Mouse (Mus musculus) R1 (cell line): ENCODE data around the gene Rorc.
A peak's percentile ranks its signal among the peaks of the same experiment; 100 is the strongest.

Source experiments
- DNase-seq: peaks from one replicate; pipeline ENCODE4 v3.0.0-alpha.2; 2018; ENCODE audit warnings: low read depth, low spot score

The Rorc gene

GRCm38 (mm10) chr3:94372641-94373040 is at the start of gene Rorc:
Gene Rorc, plus strand, starts transcription at chr3:94372794.
- DNase-seq = no peak

GRCm38 (mm10) chr3:94328681-94329080 is 43.9 kb upstream of the Rorc start:
- DNase-seq = peak; percentile 37

GRCm38 (mm10) chr3:94334442-94334841 is 38.2 kb upstream of the Rorc start:
- no peak for DNase-seq

GRCm38 (mm10) chr3:94338522-94338921 is 34.1 kb upstream of the Rorc start:
- no peak for DNase-seq

- DNase-seq = no peak
These were observed 30.6 kb upstream of the Rorc start, which contains the start of gene Them5 for GRCm38 (mm10) chr3:94341959-94342422. Gene Them5, plus strand, starts transcription at chr3:94342099.

- no peak for DNase-seq
These were observed 30.0 kb upstream of the Rorc start for GRCm38 (mm10) chr3:94342552-94342951.

- no peak for DNase-seq
These were observed 28.4 kb upstream of the Rorc start for GRCm38 (mm10) chr3:94344182-94344581.

- DNase-seq = no peak
These were observed 27.7 kb upstream of the Rorc start for GRCm38 (mm10) chr3:94344897-94345296.

GRCm38 (mm10) chr3:94348146-94348545 is 24.4 kb upstream of the Rorc start:
- DNase-seq = no peak

- peak; percentile 77 for DNase-seq
These were observed 11.8 kb upstream of the Rorc start for GRCm38 (mm10) chr3:94360812-94361211.

GRCm38 (mm10) chr3:94362138-94362537 is 10.5 kb upstream of the Rorc start, which contains the start of gene C2cd4d:
Gene C2cd4d, plus strand, starts transcription at chr3:94362438.
- DNase-seq = no peak

- DNase-seq = peak; percentile 56
These were observed 9.1 kb upstream of the Rorc start for GRCm38 (mm10) chr3:94363291-94364153.

GRCm38 (mm10) chr3:94364154-94364526 is 8.5 kb upstream of the Rorc start:
- peak; percentile 14 for DNase-seq

- peak; percentile 84 for DNase-seq
These were observed 5.8 kb upstream of the Rorc start for GRCm38 (mm10) chr3:94366761-94367160.

GRCm38 (mm10) chr3:94367511-94367910 is 5.1 kb upstream of the Rorc start:
- DNase-seq = no peak

- DNase-seq = no peak
These were observed 4.0 kb upstream of the Rorc start for GRCm38 (mm10) chr3:94368631-94369030.

- DNase-seq = peak; percentile 22
These were observed 2.9 kb upstream of the Rorc start for GRCm38 (mm10) chr3:94369709-94370108.

- peak; percentile 21 for DNase-seq
These were observed 957 bp upstream of the Rorc start for GRCm38 (mm10) chr3:94371637-94372036.

- no peak for DNase-seq
These were observed 556 bp upstream of the Rorc start for GRCm38 (mm10) chr3:94372038-94372437.

- peak; percentile 33 for DNase-seq
These were observed 496 bp downstream of the Rorc start for GRCm38 (mm10) chr3:94373090-94373489.

GRCm38 (mm10) chr3:94373597-94374011 is 1.0 kb downstream of the Rorc start:
- DNase-seq = no peak

GRCm38 (mm10) chr3:94374636-94375035 is 2.0 kb downstream of the Rorc start:
- DNase-seq = no peak

- DNase-seq = no peak
These were observed 2.6 kb downstream of the Rorc start for GRCm38 (mm10) chr3:94375146-94375545.
